Mouse (Mus musculus): ENCODE results near the gene Endov. TPM values are rescaled to one million over a fixed set of nuclear protein-coding genes. Genes with fewer than 3 reads are reported as not detected.
A peak's percentile ranks its signal among the peaks of the same experiment; 100 is the strongest.

Gene Endov
- total RNA-seq (2014; rRNA removed) (36.7 and 42.0 TPM in 2 replicates), polyA plus RNA-seq (2015; fragmentation: Nextera tagmentation; extraction: Ambion mirVana) (13.2 and 13.3 TPM in 2 replicates)

- peak; percentile 98 for DNase-seq (ENCODE audit: low spot score)
- peak; percentile 99 for TF ChIP-seq CTCF (IDR thresholded peaks at IDR 0.05)
- Histone ChIP-seq H3K4me3 (ENCODE audit: low read depth, low read length) (peak within 1 kb of the TSS; percentile 68), H3K27ac (ENCODE audit: low read depth, low read length) (peak within 1 kb of the TSS; percentile 87), H3K4me2 (ENCODE audit: low read depth, low read length, poor library complexity, severe bottlenecking) (peak within 1 kb of the TSS; percentile 77), H3K9ac (replicated peaks; ENCODE audit: low read length, poor library complexity, severe bottlenecking) (peak within 1 kb of the TSS; percentile 67), H3K4me1 (ENCODE audit: insufficient read depth, low read length) (peaks cover 9% of the 10 kb centered on the region; the same call in 1 of the 2 replicates), H3K36me3 (ENCODE audit: insufficient read depth, low read length) (no peaks in the 10 kb centered on the region), H3K9me3 (ENCODE audit: low read length) (no peaks in the 10 kb centered on the region), H3K27me3 (ENCODE audit: insufficient read depth, low read length) (no peaks in the 10 kb centered on the region)
- under 1% methylated on average over 62 of the region's 66 CpGs for WGBS
- peak; percentile 94 for ATAC-seq (ENCODE audit: low FRiP score)
These were observed at the start of gene Endov for GRCm38 (mm10) chr11:119490861-119491689. Gene Endov (plus strand): TSS chr11:119491347.

GRCm38 (mm10) chr11:119442199-119442598, 48.9 kb upstream of the Endov start:
- H3K27ac ChIP-seq (ENCODE audit: low read depth, low read length), result no peak overlapping the region
- H3K27me3 ChIP-seq (ENCODE audit: insufficient read depth, low read length), result no peaks in the 10 kb centered on the region
- H3K4me3 ChIP-seq (ENCODE audit: low read depth, low read length), result no peak overlapping the region
- ATAC-seq (ENCODE audit: low FRiP score), result no peak
- WGBS, result 91% methylated on average over 8 of the region's 8 CpGs
- no peaks in the 10 kb centered on the region for H3K4me1 ChIP-seq (ENCODE audit: insufficient read depth, low read length)
- H3K9me3 ChIP-seq (ENCODE audit: low read length), result no peaks in the 10 kb centered on the region
- DNase-seq (ENCODE audit: low spot score), result no peak
- no peak overlapping the region for H3K9ac ChIP-seq (replicated peaks; ENCODE audit: low read length, poor library complexity, severe bottlenecking)
- no peaks in the 10 kb centered on the region for H3K36me3 ChIP-seq (ENCODE audit: insufficient read depth, low read length)
- TF ChIP-seq CTCF (IDR thresholded peaks at IDR 0.05), result 0 out of 2 replicates have a peak, but pooled peaks have one; percentile 7
- no peak overlapping the region for H3K4me2 ChIP-seq (ENCODE audit: low read depth, low read length, poor library complexity, severe bottlenecking)

- TF ChIP-seq CTCF (IDR thresholded peaks at IDR 0.05), result no peak
These were observed 47.7 kb upstream of the Endov start for GRCm38 (mm10) chr11:119443442-119443841.

GRCm38 (mm10) chr11:119456097-119456496, 35.0 kb upstream of the Endov start:
- no peak overlapping the region for H3K4me2 ChIP-seq (ENCODE audit: low read depth, low read length, poor library complexity, severe bottlenecking)
- no peaks in the 10 kb centered on the region for H3K4me1 ChIP-seq (ENCODE audit: insufficient read depth, low read length)
- no peak overlapping the region for H3K9ac ChIP-seq (replicated peaks; ENCODE audit: low read length, poor library complexity, severe bottlenecking)
- TF ChIP-seq CTCF (IDR thresholded peaks at IDR 0.05), result no peak
- DNase-seq (ENCODE audit: low spot score) (no peak), ATAC-seq (ENCODE audit: low FRiP score) (no peak)
- H3K27me3 ChIP-seq (ENCODE audit: insufficient read depth, low read length), result no peaks in the 10 kb centered on the region
- H3K36me3 ChIP-seq (ENCODE audit: insufficient read depth, low read length), result no peaks in the 10 kb centered on the region
- no peaks in the 10 kb centered on the region for H3K9me3 ChIP-seq (ENCODE audit: low read length)
- WGBS, result 70% methylated on average over 4 of the region's 4 CpGs
- H3K27ac ChIP-seq (ENCODE audit: low read depth, low read length), result no peak overlapping the region
- H3K4me3 ChIP-seq (ENCODE audit: low read depth, low read length), result no peak overlapping the region

More at GRCm38 (mm10) chr11:119443442-119443841, 47.7 kb upstream of the Endov start:
- Histone ChIP-seq H3K4me1 (ENCODE audit: insufficient read depth, low read length) (no peaks in the 10 kb centered on the region), H3K4me2 (ENCODE audit: low read depth, low read length, poor library complexity, severe bottlenecking) (no peak overlapping the region), H3K36me3 (ENCODE audit: insufficient read depth, low read length) (no peaks in the 10 kb centered on the region), H3K27ac (ENCODE audit: low read depth, low read length) (no peak overlapping the region), H3K27me3 (ENCODE audit: insufficient read depth, low read length) (no peaks in the 10 kb centered on the region), H3K9ac (replicated peaks; ENCODE audit: low read length, poor library complexity, severe bottlenecking) (no peak overlapping the region), H3K4me3 (ENCODE audit: low read depth, low read length) (no peak overlapping the region), H3K9me3 (ENCODE audit: low read length) (no peaks in the 10 kb centered on the region)
- WGBS, result 94% methylated on average over 9 of the region's 9 CpGs
- ATAC-seq (ENCODE audit: low FRiP score) (no peak), DNase-seq (ENCODE audit: low spot score) (no peak)

GRCm38 (mm10) chr11:119477876-119478275, 13.3 kb upstream of the Endov start:
- DNase-seq (ENCODE audit: low spot score) (no peak), ATAC-seq (ENCODE audit: low FRiP score) (no peak)
- peaks cover 10% of the 10 kb centered on the region; the same call in 1 of the 2 replicates for H3K36me3 ChIP-seq (ENCODE audit: insufficient read depth, low read length)
- no peaks in the 10 kb centered on the region for H3K9me3 ChIP-seq (ENCODE audit: low read length)
- no peak overlapping the region for H3K27ac ChIP-seq (ENCODE audit: low read depth, low read length)
- H3K4me3 ChIP-seq (ENCODE audit: low read depth, low read length), result no peak overlapping the region
- no peaks in the 10 kb centered on the region for H3K4me1 ChIP-seq (ENCODE audit: insufficient read depth, low read length)
- no peak overlapping the region for H3K9ac ChIP-seq (replicated peaks; ENCODE audit: low read length, poor library complexity, severe bottlenecking)
- no peak for TF ChIP-seq CTCF (IDR thresholded peaks at IDR 0.05)
- no peak overlapping the region for H3K4me2 ChIP-seq (ENCODE audit: low read depth, low read length, poor library complexity, severe bottlenecking)
- H3K27me3 ChIP-seq (ENCODE audit: insufficient read depth, low read length), result no peaks in the 10 kb centered on the region
- WGBS, result 96% methylated on average over 4 of the region's 4 CpGs

GRCm38 (mm10) chr11:119491690-119492087, 542 bp downstream of the Endov start:
- peak overlapping the region; percentile 77 for H3K4me2 ChIP-seq (ENCODE audit: low read depth, low read length, poor library complexity, severe bottlenecking)
- 5% methylated on average over 27 of the region's 27 CpGs for WGBS
- DNase-seq (ENCODE audit: low spot score) (no peak), ATAC-seq (ENCODE audit: low FRiP score) (no peak)
- H3K9ac ChIP-seq (replicated peaks; ENCODE audit: low read length, poor library complexity, severe bottlenecking), result peak overlapping the region; percentile 67
- H3K4me1 ChIP-seq (ENCODE audit: insufficient read depth, low read length), result peaks cover 9% of the 10 kb centered on the region; the same call in 1 of the 2 replicates
- H3K36me3 ChIP-seq (ENCODE audit: insufficient read depth, low read length), result no peaks in the 10 kb centered on the region
- H3K9me3 ChIP-seq (ENCODE audit: low read length), result no peaks in the 10 kb centered on the region
- no peaks in the 10 kb centered on the region for H3K27me3 ChIP-seq (ENCODE audit: insufficient read depth, low read length)
- no peak for TF ChIP-seq CTCF (IDR thresholded peaks at IDR 0.05)
- peak overlapping the region; percentile 87 for H3K27ac ChIP-seq (ENCODE audit: low read depth, low read length)
- H3K4me3 ChIP-seq (ENCODE audit: low read depth, low read length), result peak overlapping the region; percentile 68
